Mouse (Mus musculus) midbrain, embryonic 11.5 days (tissue): ENCODE results near the gene Ano10. TPM values are rescaled to one million over a fixed set of nuclear protein-coding genes. Genes with fewer than 3 reads are reported as not detected.

Experiments used
- ATAC-seq: fragments of 200-750 bp; cut with Nextera tagmentation; 2 replicates; pipeline ENCODE4 v1.8.0; 2017; ENCODE audit warnings: moderate TSS enrichment, moderate library complexity; ENCODE audit not compliant: low FRiP score
- DNase-seq: peaks from one replicate; pipeline ENCODE4 v3.0.0; 2015; ENCODE audit warnings: low spot score; ENCODE audit errors: missing footprints
- H3K27ac ChIP-seq: fragments of 300-500 bp; sonication (generic); 2 replicates; pipeline ENCODE4 v1.5.1; 2014; ENCODE audit warnings: low read depth, low read length
- H3K27me3 ChIP-seq: fragments of 300-500 bp; sonication (generic); 2 replicates; pipeline ENCODE4 v1.6.1; 2014; ENCODE audit warnings: mild to moderate bottlenecking, low read length, moderate library complexity, mixed read lengths; ENCODE audit not compliant: control insufficient read depth, insufficient read depth
- H3K36me3 ChIP-seq: fragments of 300-500 bp; sonication (generic); 2 replicates; pipeline ENCODE4 v1.6.1; 2014; ENCODE audit warnings: mild to moderate bottlenecking, low read length, moderate library complexity, mixed read lengths; ENCODE audit not compliant: control insufficient read depth, insufficient read depth
- H3K4me1 ChIP-seq: fragments of 300-500 bp; sonication (generic); 2 replicates; pipeline ENCODE4 v1.6.1; 2014; ENCODE audit warnings: low read length; ENCODE audit not compliant: control insufficient read depth, insufficient read depth
- H3K4me2 ChIP-seq: fragments of 300-500 bp; sonication (generic); 2 replicates; pipeline ENCODE4 v1.6.1; 2014; ENCODE audit warnings: mild to moderate bottlenecking, moderate library complexity
- H3K4me3 ChIP-seq: fragments of 300-500 bp; sonication (generic); 2 replicates; pipeline ENCODE4 v1.5.1; 2014; ENCODE audit warnings: low read depth, low read length
- H3K9ac ChIP-seq: fragments of 300-500 bp; sonication (generic); 2 replicates; pipeline ENCODE4 v1.6.1; 2014; ENCODE audit warnings: low read length
- H3K9me3 ChIP-seq: fragments of 300-500 bp; sonication (generic); 2 replicates; pipeline ENCODE4 v1.6.1; 2016; ENCODE audit warnings: low read length; ENCODE audit not compliant: control insufficient read depth
- WGBS: fragments of 180-500 bp; shearing (Covaris S2); extraction: QIAGEN DNeasy Blood & Tissue Kit; methylation state at CpG from one replicate; pipeline ENCODE4 v1.1.7; 2014; 5-methylcytosine and 5-hydroxymethylcytosine counted together
- polyA plus RNA-seq: library from polyadenylated mRNA; unstranded; fragments of >200 nt; fragmentation: Nextera tagmentation; extraction: Ambion mirVana; gene quantifications from 2 replicates; pipeline ENCODE4 v1.2.1, GENCODE M21; 2014

Gene Ano10
- polyA plus RNA-seq, 1 experiment from 2014 or later = 39.4 TPM

DNA sequence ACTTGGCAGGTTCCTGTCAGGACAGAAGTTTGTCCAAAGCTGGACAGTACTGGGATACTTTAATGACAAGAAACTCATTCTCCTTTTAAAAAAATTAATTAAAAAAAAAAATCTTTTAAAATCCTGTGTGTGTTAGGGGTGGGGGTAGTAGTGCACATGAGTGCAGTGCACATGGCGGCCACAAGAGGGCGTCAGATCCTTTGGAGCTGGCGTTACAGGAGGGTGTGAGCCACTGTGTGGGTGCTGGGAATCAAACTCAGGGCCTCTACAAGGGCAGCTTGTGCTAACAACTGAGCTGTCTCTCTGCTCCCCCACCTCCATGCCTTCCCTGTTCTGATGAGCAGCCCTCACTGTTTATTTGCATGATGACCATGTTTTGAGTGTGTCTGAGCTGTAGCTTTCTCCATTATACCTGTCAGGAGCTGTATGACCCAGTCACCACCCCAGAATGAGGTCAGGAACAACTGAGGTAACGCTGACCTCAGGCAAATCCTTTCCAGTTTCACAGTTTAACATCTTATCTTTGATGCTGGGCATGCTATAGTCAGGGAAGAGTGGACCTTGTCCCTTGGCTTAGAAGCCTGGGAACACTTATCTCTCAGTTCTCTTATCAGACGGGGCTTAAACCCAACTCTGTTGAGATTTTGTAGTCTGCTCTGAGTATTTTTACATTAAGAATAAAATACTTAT, 137.7 kb downstream of the Ano10 start:
- H3K9me3 ChIP-seq = no peaks in the 10 kb centered on the region
- no peak overlapping the region for H3K9ac ChIP-seq
- H3K27ac ChIP-seq = no peak overlapping the region
- DNase-seq (no peak), ATAC-seq (no peak)
- 85% methylated on average over 5 of the region's 5 CpGs for WGBS
- peaks cover 12% of the 10 kb centered on the region; the same call in 1 of the 2 replicates for H3K36me3 ChIP-seq
- H3K4me1 ChIP-seq = no peaks in the 10 kb centered on the region
- H3K4me2 ChIP-seq = no peak overlapping the region
- H3K4me3 ChIP-seq = no peak overlapping the region
- H3K27me3 ChIP-seq = no peaks in the 10 kb centered on the region

DNA sequence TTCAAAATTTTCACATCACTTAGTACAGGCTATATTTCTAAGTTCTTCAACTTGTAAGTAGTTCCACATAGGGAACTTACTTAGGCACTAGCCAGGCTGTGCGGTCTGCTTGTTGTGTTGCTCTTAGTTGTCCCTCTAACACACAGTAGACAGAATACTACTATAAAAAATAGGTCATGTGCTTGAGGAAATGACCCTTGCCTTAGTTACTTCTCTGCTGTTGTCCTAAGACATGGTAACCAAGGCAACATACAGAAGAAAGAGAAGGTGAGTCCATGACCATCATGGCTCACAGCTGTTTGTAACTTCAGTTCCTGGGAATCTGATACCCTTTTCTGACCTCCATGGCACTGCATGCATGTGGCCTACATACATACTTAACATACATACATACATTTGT, 139.0 kb downstream of the Ano10 start:
- Histone ChIP-seq H3K4me3 (no peak overlapping the region), H3K27me3 (no peaks in the 10 kb centered on the region), H3K9me3 (no peaks in the 10 kb centered on the region), H3K9ac (no peak overlapping the region), H3K36me3 (peaks cover 10% of the 10 kb centered on the region; the same call in 1 of the 2 replicates), H3K27ac (no peak overlapping the region), H3K4me1 (no peaks in the 10 kb centered on the region), H3K4me2 (no peak overlapping the region)
- DNase-seq (no peak), ATAC-seq (no peak)
- 94% methylated on average over 1 of the region's 1 CpGs for WGBS

DNA sequence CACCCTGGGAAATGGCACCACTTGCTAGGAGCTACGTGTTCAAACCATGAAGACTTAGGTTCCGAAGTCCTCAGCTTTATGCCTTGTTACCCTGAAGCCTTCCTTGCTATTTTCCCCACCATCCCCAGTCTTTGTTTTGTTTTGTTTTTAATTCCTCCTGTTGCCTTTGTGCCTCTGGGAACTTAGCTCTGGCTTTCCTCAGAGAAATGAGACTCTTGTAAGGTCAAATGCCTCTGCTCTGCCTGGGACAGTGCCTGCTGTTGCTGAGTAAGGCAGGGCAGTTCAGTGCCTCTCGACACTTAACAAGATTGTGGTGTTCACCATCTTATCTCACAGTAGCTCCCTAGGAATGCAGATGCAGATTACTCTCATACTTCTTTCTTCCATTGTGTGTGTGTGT, 140.8 kb downstream of the Ano10 start:
- Histone ChIP-seq H3K4me1 (no peaks in the 10 kb centered on the region), H3K27ac (no peak overlapping the region), H3K9ac (no peak overlapping the region), H3K27me3 (no peaks in the 10 kb centered on the region), H3K36me3 (peaks cover 9% of the 10 kb centered on the region; the same call in 1 of the 2 replicates), H3K9me3 (no peaks in the 10 kb centered on the region), H3K4me2 (no peak overlapping the region), H3K4me3 (no peak overlapping the region)
- WGBS = 87% methylated on average over 3 of the region's 3 CpGs
- no peak for ATAC-seq
- DNase-seq = no peak

DNA sequence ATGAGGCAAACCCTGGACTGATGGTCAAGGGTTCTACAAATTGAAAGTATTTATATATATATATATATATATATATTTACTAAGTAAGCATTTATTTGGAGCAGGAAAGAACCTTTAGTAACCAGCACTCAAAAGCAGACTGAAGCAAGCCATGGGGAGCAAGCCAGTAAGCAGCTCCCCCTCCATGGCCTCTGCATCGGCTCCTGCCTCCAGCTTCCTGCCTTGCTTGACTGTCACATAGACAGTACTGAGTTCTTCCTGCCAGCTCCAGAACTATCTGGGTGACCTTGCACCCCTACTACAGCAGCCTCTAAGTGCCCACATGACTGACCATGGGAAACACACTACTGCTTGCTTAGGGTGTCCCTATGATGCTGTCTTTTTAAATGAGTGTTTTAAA, 141.7 kb downstream of the Ano10 start:
- 62% methylated on average over 1 of the region's 1 CpGs for WGBS
- Histone ChIP-seq H3K9ac (no peak overlapping the region), H3K36me3 (peaks cover 4% of the 10 kb centered on the region; the same call in 1 of the 2 replicates), H3K27ac (no peak overlapping the region), H3K4me2 (no peak overlapping the region), H3K4me3 (no peak overlapping the region), H3K9me3 (no peaks in the 10 kb centered on the region), H3K4me1 (no peaks in the 10 kb centered on the region), H3K27me3 (no peaks in the 10 kb centered on the region)
- ATAC-seq (no peak), DNase-seq (no peak)

DNA sequence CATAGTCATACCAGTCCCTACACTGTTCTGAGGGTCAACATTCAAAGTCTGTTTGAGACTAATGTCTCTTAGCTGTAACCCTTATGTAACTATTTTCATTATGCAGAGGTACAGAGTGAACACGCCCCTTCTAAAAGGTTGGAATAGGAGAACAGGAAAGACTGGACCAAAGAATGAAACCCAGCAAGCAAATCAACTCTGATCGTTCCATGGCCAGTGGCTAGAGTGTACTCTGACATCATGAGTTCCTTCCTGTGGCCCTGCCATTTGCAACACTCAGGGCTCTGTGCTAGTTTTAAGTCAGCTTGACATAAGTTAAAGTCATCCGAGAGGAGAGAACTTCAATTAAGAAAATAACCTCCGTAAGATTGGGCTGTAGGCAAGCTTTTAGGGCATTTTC, 142.2 kb downstream of the Ano10 start:
- no peaks in the 10 kb centered on the region for H3K4me1 ChIP-seq
- WGBS = 97% methylated on average over 4 of the region's 4 CpGs
- H3K27me3 ChIP-seq = no peaks in the 10 kb centered on the region
- no peak overlapping the region for H3K27ac ChIP-seq
- 0 out of 2 replicates have a peak, but pooled peaks cover 2% of the 10 kb centered on the region for H3K36me3 ChIP-seq
- no peak overlapping the region for H3K4me3 ChIP-seq
- ATAC-seq (no peak), DNase-seq (no peak)
- no peaks in the 10 kb centered on the region for H3K9me3 ChIP-seq
- no peak overlapping the region for H3K4me2 ChIP-seq
- H3K9ac ChIP-seq = no peak overlapping the region

DNA sequence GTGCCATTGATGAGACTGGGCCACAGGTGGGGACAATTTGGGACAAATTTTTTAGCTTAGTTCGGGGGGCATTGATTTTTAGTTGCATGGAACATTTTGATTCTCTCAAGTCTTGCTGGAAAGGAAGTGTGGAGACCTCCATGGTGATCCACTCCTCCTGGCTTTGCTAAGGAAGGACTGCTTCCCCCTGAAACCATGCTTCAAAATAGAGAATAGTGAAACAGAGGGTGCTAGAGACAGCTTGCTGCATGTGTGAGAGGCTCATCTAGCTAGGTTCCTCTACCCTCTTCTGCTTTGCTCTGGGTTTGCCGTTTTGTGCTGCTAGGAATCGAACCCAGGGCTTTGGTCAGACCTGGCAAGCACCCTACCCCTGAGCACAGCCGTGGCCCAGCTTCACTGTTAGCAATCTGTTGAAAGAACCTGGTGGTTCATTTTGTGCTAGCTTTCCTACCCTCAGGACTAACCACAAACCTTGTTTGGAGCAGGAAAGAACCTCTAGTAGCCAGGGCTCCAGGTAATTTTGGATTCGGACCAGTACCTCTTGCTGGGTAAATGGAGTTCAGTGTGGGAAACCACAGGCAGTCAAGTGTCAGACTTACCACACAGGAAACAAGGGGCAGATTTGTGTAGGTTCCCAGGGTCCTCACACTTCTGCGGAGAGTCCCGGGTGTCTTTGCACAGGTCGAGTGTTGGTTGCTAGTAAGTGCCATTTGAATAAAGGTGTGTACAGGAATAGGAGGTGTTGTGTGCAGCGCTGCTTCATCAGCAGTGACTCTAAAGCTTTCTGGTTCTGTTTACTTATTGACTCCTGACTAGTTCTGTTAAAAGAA, 144.0 kb downstream of the Ano10 start:
- H3K27me3 ChIP-seq = no peaks in the 10 kb centered on the region
- WGBS = 92% methylated on average over 9 of the region's 9 CpGs
- no peaks in the 10 kb centered on the region for H3K9me3 ChIP-seq
- no peak overlapping the region for H3K4me2 ChIP-seq
- H3K4me1 ChIP-seq = peaks cover 4% of the 10 kb centered on the region; the same call in 1 of the 2 replicates
- H3K27ac ChIP-seq = no peak overlapping the region
- H3K36me3 ChIP-seq = no peaks in the 10 kb centered on the region
- ATAC-seq (no peak), DNase-seq (no peak)
- no peak overlapping the region for H3K4me3 ChIP-seq
- no peak overlapping the region for H3K9ac ChIP-seq

DNA sequence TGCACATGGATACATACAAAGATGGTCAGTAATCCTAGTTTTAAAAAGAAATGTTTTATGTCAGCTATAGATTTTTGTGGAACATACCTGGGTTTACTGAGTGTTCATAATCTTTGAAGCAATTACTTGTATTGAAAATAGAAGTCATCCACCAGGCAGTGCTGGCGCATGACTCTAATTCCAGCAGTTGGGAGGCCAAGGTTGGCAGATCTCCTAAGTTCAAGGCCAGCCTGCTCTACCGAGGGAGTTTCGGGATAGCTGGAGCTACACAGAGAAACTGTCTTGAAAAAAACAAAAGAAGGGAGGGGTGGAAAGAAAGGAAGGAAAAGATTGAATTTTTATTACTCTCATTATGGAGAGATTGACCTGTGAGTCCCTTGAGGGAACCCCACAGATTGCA, 145.9 kb downstream of the Ano10 start:
- ATAC-seq (no peak), DNase-seq (no peak)
- Histone ChIP-seq H3K36me3 (peaks cover 10% of the 10 kb centered on the region), H3K4me3 (no peak overlapping the region), H3K4me1 (peaks cover 4% of the 10 kb centered on the region; the same call in 1 of the 2 replicates), H3K9me3 (peaks cover 4% of the 10 kb centered on the region; the same call in 1 of the 2 replicates), H3K27me3 (no peaks in the 10 kb centered on the region), H3K9ac (no peak overlapping the region), H3K27ac (no peak overlapping the region), H3K4me2 (no peak overlapping the region)
- 89% methylated on average over 3 of the region's 3 CpGs for WGBS

DNA sequence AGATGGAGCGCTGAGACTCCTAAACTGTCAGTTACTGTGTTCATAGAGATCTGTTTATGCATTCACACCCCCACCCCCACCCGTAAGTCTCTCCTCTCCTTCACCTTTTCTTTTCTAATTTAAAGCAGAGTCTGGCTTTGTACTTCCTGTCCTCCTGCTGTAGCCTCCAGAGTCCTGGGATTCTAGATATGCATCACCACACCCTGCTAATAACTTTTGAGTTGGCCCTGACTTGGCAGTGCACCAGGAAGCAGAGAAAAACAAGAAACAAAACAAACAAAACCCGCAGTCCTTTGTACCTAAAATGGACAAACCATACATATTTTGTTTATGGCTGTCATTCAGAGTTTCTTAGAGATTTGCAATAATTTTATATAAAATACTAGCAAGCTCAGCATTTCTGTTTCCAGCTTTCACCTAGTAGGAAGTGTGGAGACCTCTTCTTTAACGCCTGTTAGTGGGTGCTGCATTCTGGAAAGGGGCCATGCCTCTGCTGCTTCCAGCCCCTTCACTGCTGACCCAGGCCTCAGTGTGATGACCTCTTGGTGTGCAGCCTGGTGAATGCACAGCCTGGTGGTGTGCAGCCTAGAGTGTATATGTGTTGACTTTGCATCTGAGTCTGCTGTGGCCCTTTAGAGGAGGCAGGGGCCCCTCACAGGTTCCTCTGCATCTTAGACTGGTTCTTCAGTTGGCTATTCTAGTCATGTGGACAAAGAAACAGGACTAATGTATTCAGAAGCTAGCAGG, 147.9 kb downstream of the Ano10 start:
- Histone ChIP-seq H3K9ac (no peak overlapping the region), H3K9me3 (peaks cover 4% of the 10 kb centered on the region; the same call in 1 of the 2 replicates), H3K4me2 (no peak overlapping the region), H3K4me3 (no peak overlapping the region), H3K27me3 (no peaks in the 10 kb centered on the region), H3K36me3 (peaks cover 10% of the 10 kb centered on the region), H3K4me1 (peaks cover 4% of the 10 kb centered on the region; the same call in 1 of the 2 replicates), H3K27ac (no peak overlapping the region)
- no peak for ATAC-seq
- no peak for DNase-seq
- 85% methylated on average over 4 of the region's 4 CpGs for WGBS
